Comparison of ENCODE assay signal across 1 mouse cellular context in genomic region chr13:33937587-33937986, GRCm38 (mm10).
TF ChIP-seq lines count a peak whose summit lies in the region.

No protein-coding gene starts in this region.

TF ChIP-seq in MEL, 35 proteins besides CTCF, POLR2A, EP300 and RAD21 (continued from another document):
- TF ChIP-seq ZKSCAN1 (IDR thresholded peaks at IDR 0.05; ENCODE audit: low read depth, low read length): peak; percentile 39; the same call in 1 of the 2 replicates
